ENCODE assay signal across 12 mouse cellular contexts in genomic region chr4:84457512-84458217, GRCm38 (mm10).
DNase-seq lines count a peak whose midpoint lies in the region; ATAC-seq lines count a peak whose summit lies in the region.
"Had no signal": no experiment of that assay in that cellular context is flagged by ENCODE, and none has a peak within 500 bp of the region (broad histone marks: within the 10 kb centered on the region; RNA-seq: fewer than 3 reads in every experiment).

No protein-coding gene starts in this region.

- WGBS in lung, embryonic 16.5 days, result 49% methylated on average over 10 of the region's 10 CpGs
- WGBS in embryonic facial prominence, embryonic 15.5 days, result 26% methylated on average over 10 of the region's 10 CpGs

- peak; percentile 65 for ATAC-seq in lung, embryonic 16.5 days (ENCODE audit: low read depth)
- peak; percentile 83 for ATAC-seq in embryonic facial prominence, embryonic 15.5 days (ENCODE audit: insufficient number of reproducible peaks, low FRiP score, low TSS enrichment, low read depth)
- ATAC-seq: intestine, embryonic 15.5 days had no signal

- DNase-seq in gastrocnemius, adult 18-20 months (ENCODE audit: low spot score), result peak; percentile 26
- DNase-seq in gastrocnemius, postnatal 10 days, result no peak
- DNase-seq in lung, postnatal 25 days (ENCODE audit: low spot score), result no peak
- peak; percentile 47 for DNase-seq in mesoderm, embryonic 11.5 days (ENCODE audit: low read depth, low spot score)
- DNase-seq in left cerebral cortex, postnatal 25 days (ENCODE audit: low spot score in 2 of 2), result no peak
- DNase-seq in urinary bladder, postnatal 36 days (ENCODE audit: low spot score in 2 of 2), result no peak

- peak overlapping the region; percentile 21; the same call in 1 of the 2 replicates for H3K27ac ChIP-seq in lung, embryonic 16.5 days (ENCODE audit: low read length)
- H3K27ac ChIP-seq in embryonic facial prominence, embryonic 15.5 days (replicated peaks), result no peak overlapping the region
- H3K27ac ChIP-seq: heart, embryonic 15.5 days; intestine, embryonic 15.5 days had no signal

- no peaks in the 10 kb centered on the region for H3K36me3 ChIP-seq in lung, embryonic 16.5 days (ENCODE audit: control insufficient read depth, insufficient read depth, low read length)
- H3K36me3 ChIP-seq in embryonic facial prominence, embryonic 15.5 days, result no peaks in the 10 kb centered on the region
- H3K36me3 ChIP-seq: heart, embryonic 15.5 days; intestine, embryonic 15.5 days; neural tube, embryonic 13.5 days had no signal

- intact Hi-C loops in left cerebral cortex, postnatal 25 days (cut with DNase I), result no loop called here

- no peaks in the 10 kb centered on the region; the same call in 1 of the 2 replicates for H3K4me1 ChIP-seq in lung, embryonic 16.5 days (replicated peaks; ENCODE audit: control insufficient read depth, insufficient read depth, low read length)
- peaks cover 27% of the 10 kb centered on the region for H3K4me1 ChIP-seq in embryonic facial prominence, embryonic 15.5 days
- H3K4me1 ChIP-seq: heart, embryonic 15.5 days; intestine, embryonic 15.5 days had no signal

- H3K27me3 ChIP-seq in lung, embryonic 16.5 days (ENCODE audit: control insufficient read depth, insufficient read depth, low read depth, low read length), result no peaks in the 10 kb centered on the region
- no peaks in the 10 kb centered on the region for H3K27me3 ChIP-seq in embryonic facial prominence, embryonic 15.5 days
- H3K27me3 ChIP-seq: heart, embryonic 15.5 days; intestine, embryonic 15.5 days; neural tube, embryonic 13.5 days had no signal

- H3K9ac ChIP-seq in lung, embryonic 16.5 days (ENCODE audit: low read length), result no peak overlapping the region
- H3K9ac ChIP-seq in embryonic facial prominence, embryonic 15.5 days, result no peak overlapping the region
- H3K9ac ChIP-seq: heart, embryonic 15.5 days; intestine, embryonic 15.5 days had no signal

- H3K4me3 ChIP-seq in lung, embryonic 16.5 days (ENCODE audit: low read length), result no peak overlapping the region
- no peak overlapping the region for H3K4me3 ChIP-seq in embryonic facial prominence, embryonic 15.5 days (replicated peaks)
- H3K4me3 ChIP-seq: heart, embryonic 15.5 days; intestine, embryonic 15.5 days; neural tube, embryonic 13.5 days had no signal

- no peaks in the 10 kb centered on the region for H3K9me3 ChIP-seq in lung, embryonic 16.5 days (ENCODE audit: control insufficient read depth, low read length)
- H3K9me3 ChIP-seq in embryonic facial prominence, embryonic 15.5 days (replicated peaks), result no peaks in the 10 kb centered on the region
- H3K9me3 ChIP-seq: intestine, embryonic 15.5 days; neural tube, embryonic 13.5 days had no signal

- H3K4me2 ChIP-seq in lung, embryonic 16.5 days (ENCODE audit: low read depth, low read length), result no peak overlapping the region
- no peak overlapping the region for H3K4me2 ChIP-seq in embryonic facial prominence, embryonic 15.5 days (replicated peaks)
- H3K4me2 ChIP-seq: heart, embryonic 15.5 days; intestine, embryonic 15.5 days; midbrain, embryonic 11.5 days had no signal

Comparison
In these comparisons a context has a peak if more than half of its experiments do, and no peak if none do; other contexts are left out.
1. DNase-seq: peak in gastrocnemius, adult 18-20 months (single experiment) and mesoderm, embryonic 11.5 days (single experiment); none in gastrocnemius, postnatal 10 days (single experiment), lung, postnatal 25 days (single experiment), left cerebral cortex, postnatal 25 days (0 of 2) and urinary bladder, postnatal 36 days (0 of 2).